Mouse (Mus musculus) neural tube, embryonic 14.5 days (tissue): ENCODE measurements around the gene Xk. TPM values are rescaled to one million over a fixed set of nuclear protein-coding genes. Genes with fewer than 3 reads are reported as not detected.
"Not testable (repeated sequence)": the region's sequence is repeated elsewhere in the genome, so short reads cannot be mapped to it uniquely, and the experiment has no call there.

Experiments
- ATAC-seq: fragments of 200-750 bp; cut with Nextera tagmentation; 2 replicates; pipeline ENCODE4 v1.8.0; 2017; ENCODE audit warnings: low read depth, mild to moderate bottlenecking, moderate TSS enrichment, moderate library complexity
- H3K27ac ChIP-seq: fragments of 300-500 bp; sonication (generic); 2 replicates; pipeline ENCODE4 v1.5.1; 2014; ENCODE audit warnings: low read depth, mild to moderate bottlenecking, control low read depth, low read length, moderate library complexity, mixed read lengths
- H3K27me3 ChIP-seq: fragments of 300-500 bp; sonication (generic); 2 replicates; pipeline ENCODE4 v1.6.1; 2014; ENCODE audit warnings: low read length; ENCODE audit not compliant: control insufficient read depth, insufficient read depth
- H3K36me3 ChIP-seq: fragments of 300-500 bp; sonication (generic); 2 replicates; pipeline ENCODE4 v1.6.1; 2014; ENCODE audit warnings: low read length, mixed read lengths; ENCODE audit not compliant: control insufficient read depth, insufficient read depth
- H3K4me1 ChIP-seq: fragments of 300-500 bp; sonication (generic); 2 replicates; pipeline ENCODE4 v1.6.1; 2014; ENCODE audit warnings: low read length; ENCODE audit not compliant: control insufficient read depth, insufficient read depth
- H3K4me2 ChIP-seq: fragments of 300-500 bp; sonication (generic); 2 replicates; pipeline ENCODE4 v1.6.1; 2014; ENCODE audit warnings: mild to moderate bottlenecking, low read depth, low read length, control low read depth
- H3K4me3 ChIP-seq: fragments of 300-500 bp; sonication (generic); 2 replicates; pipeline ENCODE4 v1.5.1; 2014; ENCODE audit warnings: low read depth, low read length, control low read depth, mixed read lengths
- H3K9ac ChIP-seq: fragments of 300-500 bp; sonication (generic); replicated peaks from 2 replicates; pipeline ENCODE4 v1.6.1; 2014; ENCODE audit warnings: low read depth, mild to moderate bottlenecking, control low read depth, low read length, mixed read lengths
- H3K9me3 ChIP-seq: fragments of 300-500 bp; sonication (generic); 2 replicates; pipeline ENCODE4 v1.6.1; 2016; ENCODE audit warnings: low read length; ENCODE audit not compliant: control insufficient read depth
- WGBS: fragments of 180-500 bp; shearing (Covaris S2); extraction: QIAGEN DNeasy Blood & Tissue Kit; methylation state at CpG from one replicate; pipeline ENCODE4 v1.1.7; 2014; 5-methylcytosine and 5-hydroxymethylcytosine counted together
- polyA plus RNA-seq: library from polyadenylated mRNA; unstranded; fragments of >200 nt; fragmentation: Nextera tagmentation; extraction: Ambion mirVana; gene quantifications from 2 replicates; pipeline ENCODE4 v1.2.1, GENCODE M21; 2014

Xk gene
- polyA plus RNA-seq, 1 experiment from 2014 or later = 7.3 TPM

GRCm38 (mm10) chrX:9298413-9298864, 25.9 kb downstream of the Xk start:
- no peak overlapping the region for H3K4me2 ChIP-seq
- no peaks in the 10 kb centered on the region for H3K27me3 ChIP-seq
- no peak for ATAC-seq
- H3K27ac ChIP-seq = no peak overlapping the region
- H3K9me3 ChIP-seq = no peaks in the 10 kb centered on the region
- H3K4me1 ChIP-seq = no peaks in the 10 kb centered on the region
- no peaks in the 10 kb centered on the region for H3K36me3 ChIP-seq
- H3K4me3 ChIP-seq = no peak overlapping the region
- no peak overlapping the region for H3K9ac ChIP-seq
- WGBS = 88% methylated on average over 5 of the region's 5 CpGs

- Histone ChIP-seq H3K27ac (no peak overlapping the region), H3K9ac (no peak overlapping the region), H3K27me3 (no peaks in the 10 kb centered on the region), H3K4me3 (no peak overlapping the region), H3K9me3 (no peaks in the 10 kb centered on the region), H3K4me2 (no peak overlapping the region), H3K36me3 (no peaks in the 10 kb centered on the region), H3K4me1 (no peaks in the 10 kb centered on the region)
- WGBS = 86% methylated on average over 5 of the region's 5 CpGs
- no peak for ATAC-seq
Measured at GRCm38 (mm10) chrX:9302791-9303190, 30.2 kb downstream of the Xk start.

GRCm38 (mm10) chrX:9303455-9303854, 30.9 kb downstream of the Xk start:
- H3K36me3 ChIP-seq = no peaks in the 10 kb centered on the region
- no peak overlapping the region for H3K4me2 ChIP-seq
- no peak overlapping the region for H3K4me3 ChIP-seq
- H3K9me3 ChIP-seq = no peaks in the 10 kb centered on the region
- WGBS = 84% methylated on average over 1 of the region's 1 CpGs
- no peaks in the 10 kb centered on the region for H3K4me1 ChIP-seq
- H3K27ac ChIP-seq = no peak overlapping the region
- no peak for ATAC-seq
- no peak overlapping the region for H3K9ac ChIP-seq
- no peaks in the 10 kb centered on the region for H3K27me3 ChIP-seq

- not testable (repeated sequence) for ATAC-seq
Measured at GRCm38 (mm10) chrX:9316457-9316856, 43.9 kb downstream of the Xk start.

GRCm38 (mm10) chrX:9327954-9328353, 55.4 kb downstream of the Xk start:
- H3K27ac ChIP-seq, H3K36me3 ChIP-seq, H3K4me2 ChIP-seq, ATAC-seq, H3K4me3 ChIP-seq, H3K27me3 ChIP-seq, H3K9me3 ChIP-seq, H3K4me1 ChIP-seq, H3K9ac ChIP-seq: not testable (repeated sequence)
- 93% methylated on average over 26 of the region's 26 CpGs for WGBS

More at GRCm38 (mm10) chrX:9316457-9316856, 43.9 kb downstream of the Xk start:
- not testable (repeated sequence) for H3K4me3 ChIP-seq, H3K4me1 ChIP-seq, H3K9me3 ChIP-seq, H3K27me3 ChIP-seq, H3K9ac ChIP-seq, H3K27ac ChIP-seq, H3K36me3 ChIP-seq, H3K4me2 ChIP-seq

- not testable (repeated sequence) for H3K27ac ChIP-seq, H3K4me3 ChIP-seq, H3K4me2 ChIP-seq, H3K36me3 ChIP-seq, ATAC-seq, H3K27me3 ChIP-seq, H3K9me3 ChIP-seq, H3K9ac ChIP-seq, H3K4me1 ChIP-seq
- WGBS = 89% methylated on average over 12 of the region's 12 CpGs
Measured at GRCm38 (mm10) chrX:9332366-9332962, 59.9 kb downstream of the Xk start.

GRCm38 (mm10) chrX:9333035-9333434, 60.5 kb downstream of the Xk start:
- H3K4me1 ChIP-seq, H3K9me3 ChIP-seq, H3K27ac ChIP-seq, H3K4me2 ChIP-seq, H3K9ac ChIP-seq, H3K36me3 ChIP-seq, H3K27me3 ChIP-seq, H3K4me3 ChIP-seq: not testable (repeated sequence)
- ATAC-seq = peak; percentile 63; the same call in 1 of the 2 replicates
- 54% methylated on average over 1 of the region's 2 CpGs for WGBS

- H3K9ac ChIP-seq, H3K27ac ChIP-seq, H3K4me3 ChIP-seq, H3K36me3 ChIP-seq, H3K4me2 ChIP-seq, H3K9me3 ChIP-seq, ATAC-seq, H3K4me1 ChIP-seq, H3K27me3 ChIP-seq: not testable (repeated sequence)
- 62% methylated on average over 1 of the region's 1 CpGs for WGBS
Measured at GRCm38 (mm10) chrX:9334996-9335395, 62.4 kb downstream of the Xk start.

- H3K4me2 ChIP-seq, H3K27me3 ChIP-seq, H3K4me1 ChIP-seq, H3K27ac ChIP-seq, H3K4me3 ChIP-seq, H3K36me3 ChIP-seq, H3K9ac ChIP-seq, H3K9me3 ChIP-seq, ATAC-seq: not testable (repeated sequence)
- no CpG with 5 or more reads among the region's 2 CpGs for WGBS
Measured at GRCm38 (mm10) chrX:9350327-9350726, 77.8 kb downstream of the Xk start, which contains the start of gene H2al1k. Gene H2al1k (plus strand): TSS chrX:9350627.
